Mouse (Mus musculus) embryonic facial prominence, embryonic 10.5 days (tissue): ENCODE measurements around the gene Pom121. TPM values are rescaled to one million over a fixed set of nuclear protein-coding genes. Genes with fewer than 3 reads are reported as not detected.

ENCODE experiments used
- DNase-seq: peaks from one replicate; pipeline ENCODE4 v3.0.0-alpha.2; 2017; ENCODE audit warnings: low spot score
- H3K27ac ChIP-seq: fragments of 300-500 bp; sonication (generic); replicated peaks from 2 replicates; pipeline ENCODE4 v1.5.1; 2016; ENCODE audit warnings: mild to moderate bottlenecking
- H3K27me3 ChIP-seq: fragments of 300-500 bp; sonication (generic); replicated peaks from 2 replicates; pipeline ENCODE4 v1.6.1; 2016; ENCODE audit warnings: low read depth, mild to moderate bottlenecking; ENCODE audit not compliant: poor library complexity, severe bottlenecking
- H3K36me3 ChIP-seq: fragments of 300-500 bp; sonication (generic); replicated peaks from 2 replicates; pipeline ENCODE4 v1.6.1; 2016; ENCODE audit warnings: mild to moderate bottlenecking, moderate library complexity
- H3K4me1 ChIP-seq: fragments of 300-500 bp; sonication (generic); 2 replicates; pipeline ENCODE4 v1.6.1; 2016
- H3K4me3 ChIP-seq: fragments of 300-500 bp; sonication (generic); 2 replicates; pipeline ENCODE4 v1.5.1; 2016; ENCODE audit warnings: mild to moderate bottlenecking, moderate library complexity
- H3K9me3 ChIP-seq: fragments of 300-500 bp; sonication (generic); 2 replicates; pipeline ENCODE4 v1.6.1; 2016; ENCODE audit warnings: mild to moderate bottlenecking
- WGBS: fragments of 180-500 bp; shearing (Covaris S2); methylation state at CpG from one replicate; pipeline ENCODE4 v1.1.7; 2016; 5-methylcytosine and 5-hydroxymethylcytosine counted together
- polyA plus RNA-seq: library from polyadenylated mRNA; unstranded; fragments of >200 nt; fragmentation: Nextera tagmentation; extraction: Ambion mirVana; gene quantifications from 2 replicates; pipeline ENCODE4 v1.2.1, GENCODE M21; 2016

Gene Pom121
- polyA plus RNA-seq, result 20.1 and 20.3 TPM in 2 replicates

- DNase-seq, result peak; percentile 91
- Histone ChIP-seq H3K27me3 (no peaks in the 10 kb centered on the region), H3K9me3 (no peaks in the 10 kb centered on the region), H3K4me3 (peak within 1 kb of the TSS; percentile 99), H3K4me1 (peaks cover 17% of the 10 kb centered on the region), H3K27ac (peak within 1 kb of the TSS; percentile 97), H3K36me3 (peaks cover 36% of the 10 kb centered on the region)
- WGBS, result under 1% methylated on average over 110 of the region's 110 CpGs
Observed at GRCm38 (mm10) chr5:135394004-135394823, at the start of gene Pom121. Gene Pom121 (minus strand): TSS chr5:135394546.

GRCm38 (mm10) chr5:135442430-135442829, 48.1 kb upstream of the Pom121 start:
- H3K36me3 ChIP-seq, result peaks cover 97% of the 10 kb centered on the region
- H3K9me3 ChIP-seq, result no peaks in the 10 kb centered on the region
- no peak overlapping the region for H3K4me3 ChIP-seq
- 81% methylated on average over 7 of the region's 7 CpGs for WGBS
- no peak for DNase-seq
- H3K27me3 ChIP-seq, result no peaks in the 10 kb centered on the region
- H3K27ac ChIP-seq, result no peak overlapping the region
- H3K4me1 ChIP-seq, result no peaks in the 10 kb centered on the region

- no peaks in the 10 kb centered on the region for H3K4me1 ChIP-seq
- no peak overlapping the region for H3K4me3 ChIP-seq
- H3K9me3 ChIP-seq, result peaks cover 10% of the 10 kb centered on the region; the same call in 1 of the 2 replicates
- H3K27me3 ChIP-seq, result no peaks in the 10 kb centered on the region
- H3K27ac ChIP-seq, result no peak overlapping the region
- no peak for DNase-seq
- WGBS, result 97% methylated on average over 10 of the region's 10 CpGs
- peaks cover 96% of the 10 kb centered on the region for H3K36me3 ChIP-seq
Observed at GRCm38 (mm10) chr5:135435039-135435438, 40.7 kb upstream of the Pom121 start.

GRCm38 (mm10) chr5:135433861-135434260, 39.5 kb upstream of the Pom121 start:
- peaks cover 98% of the 10 kb centered on the region for H3K36me3 ChIP-seq
- no peak overlapping the region for H3K27ac ChIP-seq
- H3K9me3 ChIP-seq, result peaks cover 10% of the 10 kb centered on the region; the same call in 1 of the 2 replicates
- H3K4me3 ChIP-seq, result no peak overlapping the region
- H3K4me1 ChIP-seq, result no peaks in the 10 kb centered on the region
- no peak for DNase-seq
- WGBS, result 96% methylated on average over 4 of the region's 4 CpGs
- H3K27me3 ChIP-seq, result no peaks in the 10 kb centered on the region

- Histone ChIP-seq H3K4me1 (no peaks in the 10 kb centered on the region), H3K4me3 (no peak overlapping the region), H3K36me3 (peaks cover 98% of the 10 kb centered on the region), H3K27ac (no peak overlapping the region), H3K27me3 (no peaks in the 10 kb centered on the region), H3K9me3 (peaks cover 10% of the 10 kb centered on the region; the same call in 1 of the 2 replicates)
- DNase-seq, result no peak
- 93% methylated on average over 6 of the region's 6 CpGs for WGBS
Observed at GRCm38 (mm10) chr5:135431111-135431510, 36.8 kb upstream of the Pom121 start.

GRCm38 (mm10) chr5:135428786-135429185, 34.4 kb upstream of the Pom121 start:
- DNase-seq, result no peak
- Histone ChIP-seq H3K36me3 (peaks cover 98% of the 10 kb centered on the region), H3K4me1 (no peaks in the 10 kb centered on the region), H3K27me3 (no peaks in the 10 kb centered on the region), H3K9me3 (peaks cover 6% of the 10 kb centered on the region; the same call in 1 of the 2 replicates), H3K27ac (no peak overlapping the region), H3K4me3 (no peak overlapping the region)
- WGBS, result 73% methylated on average over 5 of the region's 5 CpGs

GRCm38 (mm10) chr5:135410266-135410665, 15.9 kb upstream of the Pom121 start:
- WGBS, result 92% methylated on average over 9 of the region's 9 CpGs
- no peak for DNase-seq
- no peaks in the 10 kb centered on the region for H3K4me1 ChIP-seq
- H3K4me3 ChIP-seq, result no peak overlapping the region
- no peaks in the 10 kb centered on the region for H3K27me3 ChIP-seq
- H3K36me3 ChIP-seq, result peaks cover 63% of the 10 kb centered on the region
- H3K27ac ChIP-seq, result no peak overlapping the region
- no peaks in the 10 kb centered on the region for H3K9me3 ChIP-seq

GRCm38 (mm10) chr5:135408114-135408513, 13.8 kb upstream of the Pom121 start:
- no peak for DNase-seq
- peaks cover 41% of the 10 kb centered on the region for H3K36me3 ChIP-seq
- H3K27me3 ChIP-seq, result no peaks in the 10 kb centered on the region
- H3K4me3 ChIP-seq, result no peak overlapping the region
- WGBS, result 90% methylated on average over 4 of the region's 4 CpGs
- no peaks in the 10 kb centered on the region for H3K9me3 ChIP-seq
- H3K27ac ChIP-seq, result no peak overlapping the region
- 0 out of 2 replicates have a peak, but pooled peaks cover 5% of the 10 kb centered on the region for H3K4me1 ChIP-seq

- Histone ChIP-seq H3K36me3 (peaks cover 17% of the 10 kb centered on the region), H3K9me3 (no peaks in the 10 kb centered on the region), H3K27me3 (no peaks in the 10 kb centered on the region), H3K4me1 (0 out of 2 replicates have a peak, but pooled peaks cover 5% of the 10 kb centered on the region), H3K27ac (no peak overlapping the region), H3K4me3 (no peak overlapping the region)
- DNase-seq, result no peak
- WGBS, result 80% methylated on average over 9 of the region's 9 CpGs
Observed at GRCm38 (mm10) chr5:135405437-135405836, 11.1 kb upstream of the Pom121 start.

GRCm38 (mm10) chr5:135404623-135405022, 10.3 kb upstream of the Pom121 start:
- Histone ChIP-seq H3K27me3 (no peaks in the 10 kb centered on the region; the same call in 1 of the 2 replicates), H3K36me3 (peaks cover 9% of the 10 kb centered on the region), H3K4me1 (0 out of 2 replicates have a peak, but pooled peaks cover 5% of the 10 kb centered on the region), H3K27ac (no peak overlapping the region), H3K4me3 (no peak overlapping the region), H3K9me3 (no peaks in the 10 kb centered on the region)
- WGBS, result 36% methylated on average over 20 of the region's 20 CpGs
- peak; percentile 61 for DNase-seq

GRCm38 (mm10) chr5:135400244-135400643, 5.9 kb upstream of the Pom121 start:
- peak; percentile 82 for DNase-seq
- 10% methylated on average over 2 of the region's 2 CpGs for WGBS
- H3K9me3 ChIP-seq, result no peaks in the 10 kb centered on the region
- no peak overlapping the region for H3K27ac ChIP-seq
- H3K4me1 ChIP-seq, result 0 out of 2 replicates have a peak, but pooled peaks cover 5% of the 10 kb centered on the region
- no peaks in the 10 kb centered on the region for H3K36me3 ChIP-seq
- H3K4me3 ChIP-seq, result no peak overlapping the region
- no peaks in the 10 kb centered on the region; the same call in 1 of the 2 replicates for H3K27me3 ChIP-seq

- Histone ChIP-seq H3K9me3 (no peaks in the 10 kb centered on the region), H3K27me3 (no peaks in the 10 kb centered on the region; the same call in 1 of the 2 replicates), H3K4me1 (peaks cover 4% of the 10 kb centered on the region; the same call in 1 of the 2 replicates), H3K27ac (no peak overlapping the region), H3K4me3 (no peak overlapping the region), H3K36me3 (no peaks in the 10 kb centered on the region)
- 72% methylated on average over 6 of the region's 6 CpGs for WGBS
- DNase-seq, result no peak
Observed at GRCm38 (mm10) chr5:135399382-135399781, 5.0 kb upstream of the Pom121 start.

GRCm38 (mm10) chr5:135395826-135396225, 1.5 kb upstream of the Pom121 start:
- Histone ChIP-seq H3K4me1 (peaks cover 17% of the 10 kb centered on the region), H3K9me3 (no peaks in the 10 kb centered on the region), H3K4me3 (no peak overlapping the region), H3K36me3 (peaks cover 20% of the 10 kb centered on the region), H3K27ac (no peak overlapping the region), H3K27me3 (no peaks in the 10 kb centered on the region; the same call in 1 of the 2 replicates)
- WGBS, result 49% methylated on average over 5 of the region's 5 CpGs
- DNase-seq, result peak; percentile 48
